Mouse (Mus musculus) kidney, adult 2 months (tissue): ENCODE measurements around the gene Plgrkt.

Experiments used
- CTCF ChIP-seq: fragments of 200-500 bp; conservative IDR thresholded peaks from 2 replicates; pipeline ENCODE4 v1.5.1; 2011; ENCODE audit warnings: low read depth, mild to moderate bottlenecking, control low read depth, low read length, moderate library complexity, mixed read lengths; ENCODE audit not compliant: insufficient read depth, insufficient read length
- POLR2A ChIP-seq: fragments of 200-500 bp; IDR thresholded peaks from one replicate; pipeline ENCODE4 v1.6.1; 2011; ENCODE audit warnings: low read depth, low read length, control low read depth

GRCm38 (mm10) chr19:29362173-29362930 lies 4.8 kb downstream of the Plgrkt start:
- no peak for TF ChIP-seq CTCF
- TF ChIP-seq POLR2A, result no peak
